Mouse (Mus musculus): ENCODE results near the gene Rictor.

Rictor gene

DNA sequence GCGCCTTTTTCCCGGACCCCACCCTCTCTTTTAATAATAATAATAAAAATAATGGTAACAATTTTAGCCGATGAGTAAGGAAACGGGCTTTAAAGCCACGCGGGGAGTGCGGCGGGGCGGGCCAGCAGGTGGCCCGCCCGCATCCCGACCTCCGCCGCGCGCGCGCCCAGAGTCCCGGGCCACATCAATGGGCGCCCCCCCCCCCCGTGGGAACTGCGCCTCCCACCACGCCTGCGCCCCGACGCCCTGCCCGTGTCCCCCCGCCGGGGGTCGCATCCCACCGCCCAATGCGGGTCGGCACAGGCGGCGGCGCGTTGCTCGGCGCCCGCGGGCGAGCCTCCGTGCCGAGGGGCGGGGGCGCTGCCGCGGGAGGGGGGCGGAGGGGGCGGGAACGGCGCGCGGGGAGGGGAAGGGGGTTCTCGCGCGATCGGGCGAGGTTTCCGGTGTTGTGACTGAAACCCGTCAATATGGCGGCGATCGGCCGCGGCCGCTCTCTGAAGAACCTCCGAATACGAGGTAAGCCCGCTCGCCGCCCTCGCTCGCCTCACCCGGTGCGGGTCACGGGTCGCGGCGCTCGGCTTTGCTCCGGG lies at the start of gene Rictor:
TSS of gene Rictor (plus strand) at position 444 of the 590 bp plus-strand sequence.
- peak; percentile 84 for DNase-seq

- DNase-seq, result no peak
Observed at GRCm38 (mm10) chr15:6661951-6662350, 46.2 kb upstream of the Rictor start.

GRCm38 (mm10) chr15:6663991-6664390 lies 44.2 kb upstream of the Rictor start:
- no peak for DNase-seq

GRCm38 (mm10) chr15:6666072-6666471 lies 42.1 kb upstream of the Rictor start:
- DNase-seq, result no peak

DNA sequence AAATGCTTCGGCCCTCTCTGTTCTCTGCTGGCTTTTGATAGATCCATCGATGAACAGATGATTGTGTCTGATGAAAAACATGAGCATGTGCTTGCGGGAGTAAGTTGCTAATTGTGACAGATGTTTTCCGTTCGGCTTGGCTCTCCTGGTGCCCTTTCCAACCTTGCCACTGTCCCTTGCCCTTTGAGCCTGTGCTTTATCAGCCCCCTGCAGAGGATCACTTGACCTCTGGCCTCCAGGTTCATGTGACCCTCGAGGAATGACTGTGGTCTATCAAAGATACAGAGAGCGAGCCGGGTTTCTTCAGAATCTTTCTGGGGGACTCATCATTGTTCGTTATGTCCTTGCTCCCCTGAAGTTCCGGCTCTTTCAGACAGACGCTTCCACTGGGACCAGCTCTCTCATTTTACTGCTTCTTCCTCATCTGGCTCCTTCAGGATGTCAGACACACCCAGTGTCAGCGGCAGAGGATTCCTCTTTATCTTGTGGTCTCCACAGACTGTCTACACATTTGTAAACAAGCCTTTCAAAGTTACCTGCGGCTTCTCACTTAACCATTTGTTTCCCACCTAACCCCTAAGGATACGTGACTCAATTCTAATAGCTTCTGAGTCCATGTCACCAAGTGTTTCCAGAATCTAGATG lies 39.3 kb upstream of the Rictor start:
- no peak for DNase-seq

DNA sequence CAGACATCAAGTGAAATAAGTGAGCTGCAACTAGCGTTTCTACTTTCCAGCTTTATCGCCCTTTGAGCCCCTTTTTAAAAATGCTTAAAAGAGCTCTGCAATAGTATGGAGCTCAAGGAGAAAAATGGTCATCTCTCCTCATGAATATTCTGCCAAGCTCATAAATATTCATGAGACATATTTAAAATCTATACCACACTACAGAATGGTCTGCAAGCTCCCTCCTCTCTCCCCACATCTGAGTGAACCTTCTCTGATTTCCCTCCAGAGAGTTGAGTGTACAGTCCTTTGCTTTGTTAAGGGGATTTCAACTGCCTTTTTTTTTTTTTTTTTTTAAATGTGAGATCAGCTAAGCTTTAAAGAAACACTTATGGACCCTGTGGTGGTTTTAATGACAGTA lies 29.7 kb upstream of the Rictor start:
- no peak for DNase-seq

GRCm38 (mm10) chr15:6702164-6702563 lies 6.0 kb upstream of the Rictor start:
- no peak for DNase-seq

DNA sequence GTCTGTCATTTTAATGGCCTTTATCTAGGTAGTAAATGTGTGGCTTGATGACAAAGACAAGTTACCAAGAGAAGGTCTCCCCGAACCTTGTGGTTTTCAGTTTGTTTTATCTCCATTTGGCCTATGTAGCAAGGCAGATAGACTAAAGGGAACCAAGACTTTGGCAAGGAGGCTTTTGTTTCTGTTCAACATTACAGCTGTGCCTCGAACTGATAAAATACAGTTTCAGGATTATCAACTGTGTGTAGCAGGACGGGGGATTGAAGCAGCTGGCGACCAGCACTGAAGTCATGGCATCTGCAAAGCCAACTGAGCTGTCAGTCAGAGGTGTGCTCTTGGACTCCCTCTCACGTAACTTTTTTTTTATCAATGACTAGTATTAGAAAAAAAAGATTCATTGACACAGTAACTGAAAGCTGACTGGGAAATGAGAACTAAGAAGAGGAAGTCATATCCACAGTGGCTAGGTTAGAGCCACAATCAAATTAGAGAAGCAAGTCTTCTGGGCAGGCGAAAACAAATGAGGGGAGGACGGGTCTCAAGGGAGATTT lies 2.8 kb upstream of the Rictor start:
- no peak for DNase-seq

DNA sequence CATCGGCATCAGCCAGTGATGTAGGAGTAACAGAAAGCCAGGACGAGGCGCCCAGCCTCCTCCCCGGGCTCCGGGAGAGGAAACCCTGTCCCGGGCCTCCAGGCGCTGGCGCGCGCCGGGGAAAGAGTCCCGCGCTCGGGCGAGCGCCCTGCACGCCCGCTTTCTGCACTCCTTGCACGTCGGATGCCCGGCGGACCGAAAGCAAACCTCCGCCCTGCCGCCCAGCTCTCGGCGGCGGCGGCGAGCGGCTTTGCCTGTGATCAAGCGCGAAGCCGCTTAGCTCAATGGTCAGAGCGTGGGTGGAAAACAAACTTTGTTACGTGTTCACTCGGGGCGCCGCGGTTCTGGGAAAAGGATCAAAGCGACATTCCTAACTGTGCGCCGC lies 636 bp upstream of the Rictor start:
- peak; percentile 48 for DNase-seq

DNA sequence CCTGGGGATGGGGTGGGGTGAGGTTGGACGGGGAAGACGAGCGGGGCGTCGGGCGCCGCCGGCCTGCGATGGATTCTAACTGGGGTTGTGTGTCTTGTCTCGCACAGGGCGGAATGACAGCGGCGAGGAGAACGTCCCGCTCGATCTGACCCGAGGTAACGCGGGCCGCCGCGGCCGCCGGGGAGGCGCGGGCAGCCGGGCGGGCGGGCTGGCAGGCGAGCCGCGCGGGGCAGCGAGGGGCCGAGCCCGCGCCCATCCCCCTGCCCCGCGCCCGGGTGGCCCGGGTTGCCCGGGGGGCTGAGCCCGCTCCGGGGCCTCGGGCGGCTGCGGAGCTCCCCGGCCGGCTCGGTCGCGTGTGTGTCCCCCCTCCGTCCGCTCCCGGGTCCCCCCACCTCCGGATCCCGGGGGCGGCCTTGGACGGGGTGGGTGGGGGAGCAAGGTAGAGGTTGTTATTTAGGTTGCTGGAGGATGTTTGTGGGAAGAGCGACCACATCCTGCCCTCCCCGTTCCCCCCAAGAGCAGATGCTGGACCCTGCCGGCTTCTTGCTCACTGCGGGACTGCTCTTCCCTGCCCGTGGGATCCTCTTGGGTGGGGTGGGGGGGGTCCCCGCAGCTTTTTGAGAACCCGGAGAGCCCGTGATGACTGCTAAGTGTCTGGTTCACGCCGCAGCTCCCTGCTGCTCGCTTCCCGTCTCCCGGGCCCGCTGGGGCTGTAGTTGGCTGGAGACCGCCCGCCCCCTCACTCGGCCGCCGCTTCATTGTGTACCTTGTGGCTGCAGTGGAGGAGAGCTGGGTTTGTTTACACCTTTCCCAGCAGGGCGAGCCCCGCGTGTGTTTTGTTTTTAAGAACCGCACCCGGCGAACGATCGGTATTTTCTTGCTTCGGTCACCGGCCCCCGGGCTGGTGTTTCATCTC lies 605 bp downstream of the Rictor start:
- peak; percentile 39 for DNase-seq

DNA sequence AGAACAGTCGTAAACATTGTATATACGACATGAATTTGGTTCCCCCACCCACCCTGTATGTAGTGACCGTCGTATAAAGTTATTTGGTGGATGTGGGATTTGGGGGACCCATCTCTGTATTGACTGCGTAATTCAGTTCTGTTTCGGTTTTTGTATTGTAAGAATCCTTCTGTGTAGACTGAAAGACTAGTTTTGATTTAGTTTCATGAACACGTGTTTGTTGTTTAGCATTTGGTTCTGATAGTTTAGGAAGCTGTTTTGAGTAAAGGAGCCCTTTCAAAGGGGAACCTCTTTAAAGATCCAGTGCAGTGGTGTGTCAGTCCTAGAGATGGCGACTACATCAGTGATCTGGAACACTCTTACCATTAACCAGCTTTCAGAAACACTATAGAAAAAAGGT lies 1.4 kb downstream of the Rictor start:
- DNase-seq, result no peak

GRCm38 (mm10) chr15:6710341-6710740 lies 2.2 kb downstream of the Rictor start:
- DNase-seq, result no peak

- DNase-seq, result no peak
Observed at GRCm38 (mm10) chr15:6711226-6711625, 3.0 kb downstream of the Rictor start.

- DNase-seq, result no peak
Observed at GRCm38 (mm10) chr15:6714819-6715218, 6.6 kb downstream of the Rictor start.

DNA sequence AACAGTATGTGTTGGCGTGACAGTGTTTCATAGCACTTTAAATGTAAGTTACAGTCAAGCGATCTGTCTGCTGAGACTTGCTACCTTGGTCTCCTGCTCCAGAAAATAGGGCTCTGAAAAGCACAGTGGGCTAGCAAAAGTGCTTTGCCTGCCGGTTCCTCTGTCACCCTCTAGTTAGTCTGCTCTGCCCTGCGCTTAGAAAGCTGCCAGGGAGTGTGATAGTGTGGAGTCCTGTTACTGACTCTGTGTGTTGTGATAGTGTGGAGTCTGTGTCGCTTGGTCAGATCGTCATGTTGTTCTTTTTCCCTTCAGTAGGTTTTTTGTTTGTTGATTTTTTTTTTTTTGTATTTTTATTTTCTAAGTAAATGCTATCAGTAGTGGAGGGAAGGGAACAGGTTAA lies 7.1 kb downstream of the Rictor start:
- DNase-seq, result no peak

DNA sequence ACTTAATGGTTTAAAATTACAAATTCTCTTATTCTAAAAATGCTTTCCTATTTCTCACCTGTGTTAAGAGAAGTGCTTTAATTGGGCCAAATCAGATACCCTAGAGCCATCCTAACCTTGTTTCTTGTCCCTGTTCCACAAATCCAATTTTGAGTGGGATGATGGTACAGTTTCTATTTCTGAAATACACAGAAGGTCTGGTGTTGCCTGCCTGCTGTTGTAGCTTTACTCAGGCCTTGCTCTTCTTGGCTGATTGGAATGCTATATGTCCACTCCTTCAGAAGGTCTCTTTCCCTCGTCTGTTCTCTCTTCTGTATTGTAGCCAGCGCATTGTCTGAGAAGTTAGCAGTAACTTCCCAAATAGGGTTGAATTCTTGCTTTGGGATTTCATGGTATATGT lies 13.2 kb downstream of the Rictor start:
- no peak for DNase-seq

- no peak for DNase-seq
Observed at GRCm38 (mm10) chr15:6721802-6722201, 13.6 kb downstream of the Rictor start.

DNA sequence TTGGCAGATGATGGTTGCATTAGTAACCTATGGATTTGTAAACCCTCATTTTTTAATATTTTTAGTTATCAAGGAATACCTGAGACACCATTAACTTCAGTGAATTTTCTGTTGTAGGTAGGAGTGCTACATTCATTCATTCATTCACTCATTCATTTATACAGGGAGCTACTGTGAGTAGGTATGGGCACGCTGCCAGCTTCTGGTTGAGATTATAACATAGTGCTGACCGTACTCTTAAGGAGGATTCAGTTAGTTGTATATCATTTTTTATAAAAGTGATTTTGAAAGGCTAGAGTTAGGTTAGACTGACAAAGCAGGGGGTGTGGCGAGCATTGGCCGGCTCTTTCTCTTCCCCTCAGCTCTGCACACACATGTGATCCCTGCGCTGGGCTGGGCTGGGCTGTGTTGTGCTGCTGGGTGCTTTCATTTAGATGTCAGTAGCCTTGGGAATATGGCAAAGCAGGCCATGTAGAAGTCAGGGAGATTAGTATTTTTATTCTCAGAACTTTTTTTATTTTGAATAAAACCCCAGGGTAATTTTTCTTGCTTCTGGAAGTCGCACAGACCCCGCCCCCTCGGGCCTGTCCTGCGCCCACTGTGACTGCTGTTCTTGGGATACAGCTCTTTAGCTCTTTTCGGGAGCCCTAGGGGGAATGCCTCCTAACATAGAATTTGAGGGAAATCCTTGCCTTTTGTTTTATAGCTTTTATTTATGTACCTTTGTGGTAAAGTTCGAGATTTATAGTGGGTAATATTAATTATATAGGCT lies 14.4 kb downstream of the Rictor start:
- DNase-seq, result no peak

DNA sequence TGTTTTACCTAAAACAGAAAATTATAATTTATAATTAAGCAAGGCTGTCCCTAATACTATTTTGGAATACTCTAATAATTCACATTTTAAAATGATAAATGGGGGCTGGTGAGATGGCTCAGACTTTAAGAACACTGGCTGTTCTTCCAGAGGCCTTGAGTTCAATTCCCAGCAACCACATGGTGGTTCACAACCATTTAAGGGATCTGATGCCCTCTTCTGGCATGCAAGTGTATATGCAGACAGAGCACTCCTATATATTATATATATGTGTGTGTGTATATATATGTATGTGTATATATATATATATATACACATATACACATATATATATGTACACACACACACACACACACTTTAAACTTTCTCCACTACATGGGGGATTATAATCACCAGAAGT lies 15.2 kb downstream of the Rictor start:
- no peak for DNase-seq

DNA sequence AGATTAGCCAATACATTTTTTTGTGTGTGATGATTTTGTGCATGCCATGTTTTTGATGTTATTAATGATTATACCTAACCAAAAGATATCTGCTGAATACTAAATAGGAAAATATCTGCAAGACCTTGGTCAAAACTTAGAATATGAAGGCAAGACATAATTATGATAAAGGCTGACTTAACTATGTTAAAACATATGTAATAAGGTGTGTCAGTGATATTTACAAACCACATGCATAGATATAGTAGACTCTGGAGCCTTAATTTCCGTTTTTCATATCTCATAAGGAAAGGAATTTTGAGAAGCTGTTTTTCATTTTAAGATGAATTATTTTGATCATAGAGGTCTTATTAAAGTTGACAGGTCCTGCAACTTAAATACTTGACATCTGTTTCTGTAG lies 16.3 kb downstream of the Rictor start:
- DNase-seq, result no peak

DNA sequence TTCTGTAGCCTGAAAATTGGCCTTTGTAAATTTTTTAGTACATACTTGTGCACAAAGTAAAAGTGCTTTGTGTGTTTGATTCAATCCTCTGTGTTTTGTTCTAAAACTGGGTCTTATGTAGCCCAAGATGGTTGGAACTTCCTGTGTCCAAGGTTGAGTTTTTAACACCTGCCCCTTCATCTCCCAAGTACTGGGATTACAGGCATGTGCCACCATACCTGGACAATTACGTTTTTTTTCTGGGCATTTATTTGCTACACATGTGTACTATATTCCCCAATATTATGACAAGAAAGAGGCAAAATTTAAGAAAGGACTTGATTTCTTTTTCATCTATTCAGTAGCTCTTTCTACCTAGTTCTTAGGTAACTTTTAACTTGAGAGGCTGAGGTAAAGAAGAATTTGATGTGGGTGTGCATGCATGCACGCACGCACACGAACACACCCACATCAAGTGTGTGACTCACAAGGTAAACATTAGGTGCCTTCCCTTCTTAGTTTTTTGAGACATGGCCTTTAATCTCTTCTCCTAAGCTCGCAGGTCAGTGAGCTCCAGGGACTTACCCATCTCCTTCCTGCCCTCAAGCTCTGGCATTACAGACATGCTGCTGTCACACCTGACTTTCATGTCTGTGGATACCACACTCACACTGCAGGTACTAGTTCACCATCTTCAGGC lies 18.1 kb downstream of the Rictor start:
- no peak for DNase-seq

DNA sequence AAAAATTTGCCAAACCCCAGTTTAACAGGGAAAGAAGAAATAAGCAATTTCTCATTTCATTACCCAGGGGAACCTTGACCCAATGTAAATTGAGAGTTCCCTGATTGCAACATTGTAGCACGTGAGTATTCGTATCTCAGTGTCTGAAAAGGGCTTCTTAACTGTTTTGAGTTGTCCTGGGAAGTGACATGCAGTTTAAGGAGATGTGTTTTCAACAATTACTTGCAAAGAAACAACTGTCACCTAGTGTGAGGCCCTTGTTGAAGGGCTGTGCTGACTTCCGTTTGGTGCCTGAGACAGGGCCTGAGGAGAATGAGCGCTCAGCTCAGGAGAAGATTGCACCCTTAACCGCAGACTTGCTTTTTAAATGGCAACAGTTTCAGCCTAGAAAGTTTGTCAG lies 24.9 kb downstream of the Rictor start:
- DNase-seq, result no peak

Data from right cerebral cortex, postnatal 14 days (tissue).